Mouse (Mus musculus): Measurements from ENCODE around the gene Cd1d1. TPM values are rescaled to one million over a fixed set of nuclear protein-coding genes. Genes with fewer than 3 reads are reported as not detected.

The Cd1d1 gene
- total and polyA plus RNA-seq, 3 experiments = 3.0 to 7.1 (median 6.3) TPM

GRCm38 (mm10) chr3:86962665-86963435 lies 36.4 kb downstream of the Cd1d1 start:
- Histone ChIP-seq H3K4me3 (replicated peaks in 1 of 3; ENCODE audit: low read depth in 2 of 3, low read length in 2 of 3, poor library complexity in 1 of 3) (no peak overlapping the region), H3K79me2 (replicated peaks; ENCODE audit: control insufficient read depth, extremely low read depth, insufficient read depth, poor library complexity, severe bottlenecking) (no peaks in the 10 kb centered on the region), H3K36me3 (replicated peaks in 1 of 2; ENCODE audit: control insufficient read depth in 1 of 2, insufficient read depth in 1 of 2, low read length in 1 of 2) (no peaks in the 10 kb centered on the region), H3K27me3 (replicated peaks) (no peaks in the 10 kb centered on the region), H3K9me3 (replicated peaks; ENCODE audit: low read length) (no peaks in the 10 kb centered on the region), H3K27ac (ENCODE audit: insufficient read depth, low read depth) (no peak overlapping the region), H3K4me1 (ENCODE audit: control insufficient read depth in 1 of 2, insufficient read depth in 2 of 2) (peaks cover 3 to 25% of the 10 kb centered on the region in 2 experiments; a peak in 3 of 4 replicates), H3K4me2 (ENCODE audit: insufficient read depth, low read depth, poor library complexity, severe bottlenecking) (no peak overlapping the region), H3K9ac (ENCODE audit: insufficient read depth, low read depth) (no peak overlapping the region)
- dilution Hi-C loops (cut with MboI; ENCODE audit: extremely low pct_ligation_motif_present, extremely low pct_unique_long_range_greater_than_20kb, low sequenced_read_pairs) (no loop called here), in situ Hi-C loops (cut with MboI; ENCODE audit: low pct_ligation_motif_present, low pct_unique_long_range_greater_than_20kb, low sequenced_read_pairs) (no loop called here)
- TF ChIP-seq EP300 (IDR thresholded peaks at IDR 0.05; ENCODE audit: low read length) (no peak), ZC3H11A (IDR thresholded peaks at IDR 0.05; ENCODE audit: low read depth, low read length) (no peak), ZKSCAN1 (IDR thresholded peaks at IDR 0.05; ENCODE audit: borderline replicate concordance, low read depth, low read length) (no peak), RAD21 (IDR thresholded peaks at IDR 0.05; ENCODE audit: low read depth, low read length) (no peak), ELF1 (IDR thresholded peaks at IDR 0.05; ENCODE audit: low read depth, low read length) (no peak), MAFK (IDR thresholded peaks at IDR 0.05; ENCODE audit: insufficient replicate concordance, low read length) (no peak), MAX (IDR thresholded peaks at IDR 0.05; ENCODE audit: low read length) (no peak), USF1 (IDR thresholded peaks at IDR 0.05; ENCODE audit: low read depth, low read length) (no peak), GABPA (IDR thresholded peaks at IDR 0.05; ENCODE audit: insufficient replicate concordance, low read depth, low read length) (no peak), USF2 (conservative IDR thresholded peaks at IDR 0.05; ENCODE audit: low read depth, low read length) (no peak), CTCF (conservative IDR thresholded peaks at IDR 0.05 in 1 of 2, IDR thresholded peaks at IDR 0.05 in 1 of 2; ENCODE audit: low read depth in 2 of 2, low read length in 2 of 2) (no peak), ZNF384 (IDR thresholded peaks at IDR 0.05; ENCODE audit: low read depth, low read length) (no peak), HCFC1 (IDR thresholded peaks at IDR 0.05; ENCODE audit: low read depth, low read length) (no peak), JUN (IDR thresholded peaks at IDR 0.05; ENCODE audit: insufficient read depth, low read depth, low read length) (no peak), BHLHE40 (IDR thresholded peaks at IDR 0.05; ENCODE audit: low read depth, low read length) (no peak), PAX5 (IDR thresholded peaks at IDR 0.05; ENCODE audit: low read length) (no peak), RCOR1 (conservative IDR thresholded peaks at IDR 0.05; ENCODE audit: low read depth, low read length) (no peak), MXI1 (IDR thresholded peaks at IDR 0.05; ENCODE audit: low read depth, low read length) (no peak), CHD1 (IDR thresholded peaks at IDR 0.05; ENCODE audit: low read depth, low read length) (no peak)
- DNase-seq (ENCODE audit: extremely low read depth) = no peak

GRCm38 (mm10) chr3:86961395-86961669 lies 37.9 kb downstream of the Cd1d1 start:
- in situ Hi-C loops (cut with MboI; ENCODE audit: low pct_ligation_motif_present, low pct_unique_long_range_greater_than_20kb, low sequenced_read_pairs) = no loop called here
- no peak for DNase-seq (ENCODE audit: extremely low read depth)

More at GRCm38 (mm10) chr3:86961395-86961669, 37.9 kb downstream of the Cd1d1 start:
- Histone ChIP-seq H3K9ac (ENCODE audit: insufficient read depth, low read depth) (no peak overlapping the region), H3K27ac (ENCODE audit: insufficient read depth, low read depth) (no peak overlapping the region), H3K27me3 (replicated peaks) (no peaks in the 10 kb centered on the region), H3K79me2 (replicated peaks; ENCODE audit: control insufficient read depth, extremely low read depth, insufficient read depth, poor library complexity, severe bottlenecking) (no peaks in the 10 kb centered on the region), H3K9me3 (replicated peaks; ENCODE audit: low read length) (no peaks in the 10 kb centered on the region), H3K4me2 (ENCODE audit: insufficient read depth, low read depth, poor library complexity, severe bottlenecking) (peak overlapping the region; percentile 86), H3K4me3 (replicated peaks in 1 of 3; ENCODE audit: low read depth in 2 of 3, low read length in 2 of 3, poor library complexity in 1 of 3) (no peak overlapping the region), H3K4me1 (ENCODE audit: control insufficient read depth in 1 of 2, insufficient read depth in 2 of 2) (peaks cover 3 to 32% of the 10 kb centered on the region in 2 experiments; a peak in 3 of 4 replicates), H3K36me3 (replicated peaks in 1 of 2; ENCODE audit: control insufficient read depth in 1 of 2, insufficient read depth in 1 of 2, low read length in 1 of 2) (no peaks in the 10 kb centered on the region)
- dilution Hi-C loops (cut with MboI; ENCODE audit: extremely low pct_ligation_motif_present, extremely low pct_unique_long_range_greater_than_20kb, low sequenced_read_pairs) = no loop called here
- TF ChIP-seq CTCF (conservative IDR thresholded peaks at IDR 0.05 in 1 of 2, IDR thresholded peaks at IDR 0.05 in 1 of 2; ENCODE audit: low read depth in 2 of 2, low read length in 2 of 2) = no peak
- no peak for TF ChIP-seq CHD2 (IDR thresholded peaks at IDR 0.05; ENCODE audit: low read length)
- peak; percentile 39; the same call in 1 of the 2 replicates for TF ChIP-seq ZNF384 (IDR thresholded peaks at IDR 0.05; ENCODE audit: low read depth, low read length)
- TF ChIP-seq TBP (conservative IDR thresholded peaks at IDR 0.05; ENCODE audit: low read depth, low read length) = 0 out of 2 replicates have a peak, but pooled peaks have one; percentile 0
- TF ChIP-seq ZKSCAN1 (IDR thresholded peaks at IDR 0.05; ENCODE audit: borderline replicate concordance, low read depth, low read length) = no peak

Measured in CH12.LX (cell line).